Mouse (Mus musculus): ENCODE data around the gene Pltp. TPM values are rescaled to one million over a fixed set of nuclear protein-coding genes. Genes with fewer than 3 reads are reported as not detected.
"Not testable (repeated sequence)": the region's sequence is repeated elsewhere in the genome, so short reads cannot be mapped to it uniquely, and the experiment has no call there.

The Pltp gene
- polyA plus RNA-seq, 1 experiment from 2014 or later, result 22.9 TPM

DNA sequence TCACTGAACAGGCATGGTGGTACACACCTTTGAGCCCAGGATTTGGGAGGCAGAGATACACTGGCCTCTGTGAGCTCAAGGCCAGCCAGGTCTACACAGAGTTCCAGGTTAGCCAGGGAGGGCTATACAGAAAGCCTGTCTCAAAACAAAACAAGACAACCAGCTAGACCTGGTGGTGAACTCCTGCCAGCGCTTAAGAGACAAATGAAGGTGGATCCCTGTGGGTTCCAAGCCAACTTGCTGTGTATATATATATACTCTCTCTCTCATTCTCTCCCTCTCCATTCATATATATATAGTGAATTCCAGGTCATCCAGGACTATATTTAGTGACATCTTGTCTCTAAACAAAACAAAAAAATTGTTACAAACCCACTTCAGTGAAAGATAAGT lies 53.6 kb downstream of the Pltp start:
- ATAC-seq (ENCODE audit: insufficient number of reproducible peaks, low FRiP score, low TSS enrichment, low read depth) (no peak), DNase-seq (ENCODE audit: low spot score) (no peak)
- Histone ChIP-seq H3K9ac (ENCODE audit: low read length) (peak overlapping the region; percentile 78; the same call in 1 of the 2 replicates), H3K4me2 (ENCODE audit: low read depth, severe bottlenecking) (peak overlapping the region; percentile 71), H3K9me3 (ENCODE audit: control insufficient read depth, low read length) (no peaks in the 10 kb centered on the region), H3K4me3 (ENCODE audit: low read depth, low read length) (peak overlapping the region; percentile 86), H3K4me1 (ENCODE audit: control insufficient read depth, insufficient read depth, low read length) (peaks cover 4% of the 10 kb centered on the region), H3K27ac (replicated peaks; ENCODE audit: low read depth, low read length) (no peak overlapping the region), H3K27me3 (ENCODE audit: control insufficient read depth, insufficient read depth, low read length) (no peaks in the 10 kb centered on the region), H3K36me3 (ENCODE audit: control insufficient read depth, insufficient read depth, low read length) (peaks cover 7% of the 10 kb centered on the region; the same call in 1 of the 2 replicates)
- WGBS, result 55% methylated on average over 1 of the region's 1 CpGs

DNA sequence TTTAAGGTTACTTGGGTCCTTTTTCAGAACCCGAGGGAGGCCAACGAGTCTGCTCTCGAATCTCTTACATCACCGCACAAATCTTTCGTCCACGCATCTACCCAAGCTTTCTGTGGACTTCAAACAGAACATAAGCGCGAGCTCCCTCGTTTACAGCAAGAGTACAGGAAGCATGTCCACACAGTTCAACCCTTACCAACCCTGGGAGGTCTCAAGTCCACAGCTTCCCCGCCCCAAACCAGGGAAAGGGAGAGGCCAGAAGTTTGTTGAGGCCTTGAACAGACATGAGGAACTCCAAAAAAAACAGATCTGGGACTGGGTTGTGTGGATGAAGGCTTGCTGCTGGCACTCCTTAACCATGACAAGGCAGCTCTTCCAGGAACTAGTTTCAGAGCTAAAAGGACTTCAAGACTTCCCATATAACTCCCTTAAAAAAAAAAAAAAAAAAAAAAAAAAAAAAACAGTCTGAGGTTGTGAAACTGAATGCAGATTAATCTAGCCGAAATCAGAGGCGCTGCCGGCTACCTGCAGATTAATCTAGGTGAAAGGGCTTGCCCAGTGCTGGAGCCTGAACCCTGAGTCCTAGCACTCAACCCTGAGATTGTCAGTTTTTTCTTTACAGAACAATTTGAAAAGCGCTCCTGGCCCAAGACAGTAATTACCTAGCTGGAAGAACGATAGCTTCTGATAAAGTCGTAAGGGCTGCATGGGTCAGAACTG lies 54.1 kb downstream of the Pltp start:
- peaks cover 4% of the 10 kb centered on the region for H3K4me1 ChIP-seq (ENCODE audit: control insufficient read depth, insufficient read depth, low read length)
- peaks cover 7% of the 10 kb centered on the region; the same call in 1 of the 2 replicates for H3K36me3 ChIP-seq (ENCODE audit: control insufficient read depth, insufficient read depth, low read length)
- no peak overlapping the region for H3K9ac ChIP-seq (ENCODE audit: low read length)
- ATAC-seq (ENCODE audit: insufficient number of reproducible peaks, low FRiP score, low TSS enrichment, low read depth) (no peak), DNase-seq (ENCODE audit: low spot score) (no peak)
- WGBS, result 91% methylated on average over 16 of the region's 16 CpGs
- H3K27me3 ChIP-seq (ENCODE audit: control insufficient read depth, insufficient read depth, low read length), result no peaks in the 10 kb centered on the region
- H3K4me3 ChIP-seq (ENCODE audit: low read depth, low read length), result peak overlapping the region; percentile 86
- H3K27ac ChIP-seq (replicated peaks; ENCODE audit: low read depth, low read length), result no peak overlapping the region
- no peaks in the 10 kb centered on the region for H3K9me3 ChIP-seq (ENCODE audit: control insufficient read depth, low read length)
- H3K4me2 ChIP-seq (ENCODE audit: low read depth, severe bottlenecking), result peak overlapping the region; percentile 71; the same call in 1 of the 2 replicates

DNA sequence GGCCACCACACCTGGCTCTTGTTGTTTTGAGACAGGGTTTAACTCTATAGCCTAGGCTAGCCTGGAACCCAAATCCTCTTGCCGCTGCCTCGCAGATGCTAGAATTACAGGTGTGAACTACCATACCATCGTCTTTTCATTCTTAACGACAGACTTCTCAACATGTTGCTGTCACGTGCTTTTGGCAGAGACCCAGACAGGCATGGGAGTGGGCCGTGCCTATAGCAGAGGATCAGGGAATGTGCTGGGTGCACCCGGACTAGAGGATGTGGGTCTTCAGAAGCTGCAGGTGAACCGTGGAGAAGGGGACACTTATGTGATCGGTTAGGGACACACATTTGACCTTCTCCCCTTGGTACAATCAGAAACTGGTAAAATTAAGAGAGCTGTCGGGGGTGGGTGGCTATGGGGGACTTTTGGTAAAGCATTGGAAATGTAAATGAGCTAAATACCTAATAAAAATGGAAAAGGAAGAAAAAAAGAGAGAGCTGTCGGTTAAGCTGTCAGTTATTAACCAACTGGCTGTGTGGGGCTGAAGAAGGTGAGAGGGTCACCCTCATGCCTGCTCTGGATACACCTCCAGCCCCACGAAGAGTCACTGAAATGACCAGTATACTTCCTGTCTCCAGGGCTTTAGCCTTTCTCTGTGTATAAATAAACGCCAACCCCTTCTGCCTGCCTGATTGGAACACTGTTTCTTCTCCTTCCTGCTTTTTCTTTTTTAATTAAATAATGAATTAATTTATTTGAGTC lies 57.1 kb downstream of the Pltp start:
- H3K9me3 ChIP-seq (ENCODE audit: control insufficient read depth, low read length), result no peaks in the 10 kb centered on the region
- peaks cover 4% of the 10 kb centered on the region for H3K4me1 ChIP-seq (ENCODE audit: control insufficient read depth, insufficient read depth, low read length)
- H3K36me3 ChIP-seq (ENCODE audit: control insufficient read depth, insufficient read depth, low read length), result peaks cover 11% of the 10 kb centered on the region; the same call in 1 of the 2 replicates
- DNase-seq (ENCODE audit: low spot score), result no peak
- no peak overlapping the region for H3K27ac ChIP-seq (replicated peaks; ENCODE audit: low read depth, low read length)
- H3K27me3 ChIP-seq (ENCODE audit: control insufficient read depth, insufficient read depth, low read length), result no peaks in the 10 kb centered on the region
- H3K4me3 ChIP-seq (ENCODE audit: low read depth, low read length), result no peak overlapping the region
- H3K9ac ChIP-seq (ENCODE audit: low read length), result no peak overlapping the region
- no peak for ATAC-seq (ENCODE audit: insufficient number of reproducible peaks, low FRiP score, low TSS enrichment, low read depth)
- WGBS, result 89% methylated on average over 13 of the region's 13 CpGs
- no peak overlapping the region for H3K4me2 ChIP-seq (ENCODE audit: low read depth, severe bottlenecking)

DNA sequence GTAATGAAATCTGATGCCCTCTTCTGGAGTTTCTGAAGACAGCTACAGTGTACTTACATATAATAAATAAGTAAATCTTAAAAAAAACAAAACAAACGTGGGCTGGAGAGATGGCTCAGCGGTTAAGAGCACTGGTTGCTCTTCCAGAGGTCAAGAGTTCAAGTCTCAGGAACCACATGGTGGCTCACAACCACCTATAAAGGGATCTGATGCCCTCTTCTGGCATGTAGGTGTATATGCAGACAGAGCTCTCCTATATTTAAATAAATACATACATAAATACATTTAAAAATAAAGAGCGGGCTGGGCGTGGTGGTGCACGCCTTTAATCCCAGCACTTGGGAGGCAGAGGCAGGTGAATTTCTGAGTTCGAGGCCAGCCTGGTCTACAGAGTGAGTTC lies 59.0 kb downstream of the Pltp start:
- peaks cover 11% of the 10 kb centered on the region; the same call in 1 of the 2 replicates for H3K36me3 ChIP-seq (ENCODE audit: control insufficient read depth, insufficient read depth, low read length)
- 81% methylated on average over 6 of the region's 6 CpGs for WGBS
- not testable (repeated sequence) for DNase-seq (ENCODE audit: low spot score)

DNA sequence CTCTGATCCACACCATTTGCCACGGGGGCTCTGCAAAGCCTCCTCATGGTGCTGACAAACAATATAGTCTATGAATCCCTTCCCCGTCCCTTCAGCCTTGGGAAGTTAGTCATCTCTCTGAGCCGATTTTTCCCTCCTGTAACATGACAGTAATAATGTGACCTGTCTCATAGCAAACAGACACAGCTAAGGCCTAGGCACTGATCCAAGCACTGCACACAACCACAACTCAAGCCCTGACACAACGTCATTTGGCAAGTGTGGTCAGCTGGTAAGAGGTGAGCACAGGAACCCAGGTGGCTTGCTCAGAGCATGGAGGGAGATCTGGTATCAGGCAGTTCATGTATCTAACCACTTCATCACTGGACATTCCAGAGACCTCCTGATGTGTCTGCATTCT lies 61.6 kb downstream of the Pltp start:
- H3K4me3 ChIP-seq (ENCODE audit: low read depth, low read length), result no peak overlapping the region
- no peaks in the 10 kb centered on the region for H3K9me3 ChIP-seq (ENCODE audit: control insufficient read depth, low read length)
- WGBS, result 88% methylated on average over 4 of the region's 4 CpGs
- peaks cover 6% of the 10 kb centered on the region; the same call in 1 of the 2 replicates for H3K36me3 ChIP-seq (ENCODE audit: control insufficient read depth, insufficient read depth, low read length)
- no peak for ATAC-seq (ENCODE audit: insufficient number of reproducible peaks, low FRiP score, low TSS enrichment, low read depth)
- H3K4me1 ChIP-seq (ENCODE audit: control insufficient read depth, insufficient read depth, low read length), result no peaks in the 10 kb centered on the region
- no peak overlapping the region for H3K4me2 ChIP-seq (ENCODE audit: low read depth, severe bottlenecking)
- no peaks in the 10 kb centered on the region for H3K27me3 ChIP-seq (ENCODE audit: control insufficient read depth, insufficient read depth, low read length)
- H3K27ac ChIP-seq (replicated peaks; ENCODE audit: low read depth, low read length), result no peak overlapping the region
- H3K9ac ChIP-seq (ENCODE audit: low read length), result no peak overlapping the region
- DNase-seq (ENCODE audit: low spot score), result no peak

More for the DNA sequence above, 59.0 kb downstream of the Pltp start:
- H3K4me2 ChIP-seq (ENCODE audit: low read depth, severe bottlenecking); H3K27me3 ChIP-seq (ENCODE audit: control insufficient read depth, insufficient read depth, low read length); H3K27ac ChIP-seq (replicated peaks; ENCODE audit: low read depth, low read length); H3K4me1 ChIP-seq (ENCODE audit: control insufficient read depth, insufficient read depth, low read length); H3K9ac ChIP-seq (ENCODE audit: low read length); H3K4me3 ChIP-seq (ENCODE audit: low read depth, low read length); H3K9me3 ChIP-seq (ENCODE audit: control insufficient read depth, low read length); ATAC-seq (ENCODE audit: insufficient number of reproducible peaks, low FRiP score, low TSS enrichment, low read depth): not testable (repeated sequence)

DNA sequence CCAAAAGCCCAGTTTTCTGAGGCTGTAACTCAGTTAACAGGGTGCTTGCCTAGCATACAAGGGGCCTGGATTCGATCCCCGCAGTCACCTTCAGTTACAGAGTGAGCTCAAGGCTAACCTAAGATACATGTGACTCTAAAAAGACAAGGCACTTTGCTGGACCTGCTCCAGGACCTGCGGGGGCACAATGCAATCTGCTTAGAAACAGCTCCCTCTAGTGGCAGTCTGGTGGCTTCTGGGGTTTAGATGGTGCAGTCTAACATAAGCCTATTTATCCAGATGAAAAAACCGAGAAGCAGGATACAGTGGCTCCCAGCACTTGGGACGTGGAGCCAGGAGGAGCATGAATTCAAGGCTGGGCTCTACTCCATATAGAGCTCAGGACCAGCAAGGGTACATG lies 63.2 kb downstream of the Pltp start:
- WGBS, result 44% methylated on average over 5 of the region's 5 CpGs
- H3K9ac ChIP-seq (ENCODE audit: low read length), result no peak overlapping the region
- no peaks in the 10 kb centered on the region for H3K9me3 ChIP-seq (ENCODE audit: control insufficient read depth, low read length)
- H3K27me3 ChIP-seq (ENCODE audit: control insufficient read depth, insufficient read depth, low read length), result no peaks in the 10 kb centered on the region
- H3K4me3 ChIP-seq (ENCODE audit: low read depth, low read length), result no peak overlapping the region
- no peak overlapping the region for H3K4me2 ChIP-seq (ENCODE audit: low read depth, severe bottlenecking)
- H3K36me3 ChIP-seq (ENCODE audit: control insufficient read depth, insufficient read depth, low read length), result peaks cover 4% of the 10 kb centered on the region; the same call in 1 of the 2 replicates
- H3K27ac ChIP-seq (replicated peaks; ENCODE audit: low read depth, low read length), result no peak overlapping the region
- peak; percentile 82 for DNase-seq (ENCODE audit: low spot score)
- ATAC-seq (ENCODE audit: insufficient number of reproducible peaks, low FRiP score, low TSS enrichment, low read depth), result peak; percentile 58; the same call in 1 of the 2 replicates
- H3K4me1 ChIP-seq (ENCODE audit: control insufficient read depth, insufficient read depth, low read length), result no peaks in the 10 kb centered on the region

DNA sequence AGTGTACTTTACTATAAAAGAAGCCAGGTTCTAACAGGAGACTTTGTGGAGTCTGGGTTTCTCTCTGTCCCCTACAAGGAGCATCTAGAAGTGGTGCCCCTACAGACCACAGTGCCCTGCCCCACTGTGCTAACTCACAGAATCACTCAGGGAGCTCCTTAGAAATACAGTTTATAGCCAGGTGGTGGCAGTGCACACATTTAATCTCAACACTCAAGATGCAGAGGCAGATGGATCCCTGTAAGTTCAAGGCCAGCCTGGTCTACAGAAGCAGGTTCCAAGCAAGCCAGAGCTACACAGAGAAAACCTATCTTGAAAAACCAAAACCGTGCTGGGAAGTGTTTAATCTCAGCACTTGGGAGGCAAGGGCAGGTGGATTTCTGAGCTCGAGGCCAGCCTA lies 63.7 kb downstream of the Pltp start:
- DNase-seq (ENCODE audit: low spot score), result no peak
- H3K27ac ChIP-seq (replicated peaks; ENCODE audit: low read depth, low read length), result no peak overlapping the region
- 90% methylated on average over 2 of the region's 2 CpGs for WGBS

DNA sequence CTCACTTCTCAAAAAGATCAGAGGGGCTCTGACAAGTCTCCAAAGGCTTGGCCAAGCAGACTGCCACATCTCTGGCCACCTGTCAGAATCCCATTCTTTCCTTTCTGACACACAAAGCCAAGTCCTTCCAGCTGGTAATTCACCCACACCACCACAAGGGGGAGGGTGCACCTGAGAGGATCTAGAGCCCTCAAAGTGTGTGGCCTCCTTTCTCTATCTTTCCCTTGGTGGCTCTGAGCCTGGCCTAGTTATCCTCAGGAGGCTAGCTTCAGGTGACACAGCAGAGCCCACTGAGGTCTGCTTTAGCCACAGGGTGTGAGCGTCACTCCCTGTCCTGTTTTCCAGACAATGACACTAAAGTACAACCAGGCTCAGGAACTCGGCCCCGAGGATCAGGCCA lies 64.3 kb downstream of the Pltp start:
- 84% methylated on average over 3 of the region's 3 CpGs for WGBS
- Histone ChIP-seq H3K9me3 (ENCODE audit: control insufficient read depth, low read length) (no peaks in the 10 kb centered on the region), H3K36me3 (ENCODE audit: control insufficient read depth, insufficient read depth, low read length) (peaks cover 4% of the 10 kb centered on the region; the same call in 1 of the 2 replicates), H3K4me1 (ENCODE audit: control insufficient read depth, insufficient read depth, low read length) (0 out of 2 replicates have a peak, but pooled peaks cover 2% of the 10 kb centered on the region), H3K4me2 (ENCODE audit: low read depth, severe bottlenecking) (no peak overlapping the region), H3K27ac (replicated peaks; ENCODE audit: low read depth, low read length) (no peak overlapping the region), H3K9ac (ENCODE audit: low read length) (no peak overlapping the region), H3K27me3 (ENCODE audit: control insufficient read depth, insufficient read depth, low read length) (no peaks in the 10 kb centered on the region), H3K4me3 (ENCODE audit: low read depth, low read length) (no peak overlapping the region)
- ATAC-seq (ENCODE audit: insufficient number of reproducible peaks, low FRiP score, low TSS enrichment, low read depth) (no peak), DNase-seq (ENCODE audit: low spot score) (peak; percentile 71)

More for the DNA sequence above, 63.7 kb downstream of the Pltp start:
- Histone ChIP-seq H3K9me3 (ENCODE audit: control insufficient read depth, low read length) (no peaks in the 10 kb centered on the region), H3K9ac (ENCODE audit: low read length) (no peak overlapping the region), H3K4me3 (ENCODE audit: low read depth, low read length) (no peak overlapping the region), H3K27me3 (ENCODE audit: control insufficient read depth, insufficient read depth, low read length) (no peaks in the 10 kb centered on the region), H3K4me2 (ENCODE audit: low read depth, severe bottlenecking) (no peak overlapping the region), H3K4me1 (ENCODE audit: control insufficient read depth, insufficient read depth, low read length) (no peaks in the 10 kb centered on the region), H3K36me3 (ENCODE audit: control insufficient read depth, insufficient read depth, low read length) (peaks cover 4% of the 10 kb centered on the region; the same call in 1 of the 2 replicates)
- no peak for ATAC-seq (ENCODE audit: insufficient number of reproducible peaks, low FRiP score, low TSS enrichment, low read depth)
